Mouse (Mus musculus): Measurements from ENCODE around the gene Sgca.

Gene Sgca

DNA sequence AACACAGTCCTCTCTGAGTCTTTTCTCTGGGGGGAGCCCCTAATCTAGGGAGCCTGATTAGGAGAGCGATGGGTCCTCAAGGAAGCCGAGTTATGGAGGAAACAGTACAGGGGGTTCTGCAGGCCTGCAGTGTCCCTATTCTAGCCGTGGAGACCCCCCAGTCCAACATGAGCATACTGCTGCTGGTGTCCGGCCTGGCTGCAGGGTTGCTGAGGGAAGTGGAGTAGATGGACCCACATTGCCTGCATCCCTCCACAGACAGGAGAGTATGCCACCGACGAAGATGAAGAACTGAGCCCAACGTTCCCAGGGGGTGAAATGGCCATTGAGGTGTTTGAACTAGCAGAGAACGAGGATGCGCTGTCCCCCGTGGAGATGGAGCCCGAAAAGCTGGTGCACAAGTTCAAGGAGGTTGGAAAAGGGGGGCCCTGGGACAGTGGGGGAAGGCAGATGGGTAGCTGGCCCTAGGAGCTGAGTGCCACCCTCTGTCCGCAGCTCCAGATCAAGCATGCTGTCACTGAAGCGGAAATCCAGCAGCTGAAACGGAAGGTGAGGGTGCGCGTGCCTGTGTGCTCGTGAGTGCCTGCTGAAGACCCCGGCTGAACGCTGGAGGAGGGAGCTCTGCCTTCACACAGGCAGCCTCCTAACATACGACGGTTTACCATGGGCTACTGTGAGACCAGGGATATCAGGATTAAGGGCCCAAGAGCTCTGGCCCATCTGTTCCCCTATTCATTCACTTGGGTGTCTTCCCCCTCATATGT, 25.6 kb upstream of the Sgca start:
- DNase-seq (ENCODE audit: low spot score in 2 of 2) = no peak

DNA sequence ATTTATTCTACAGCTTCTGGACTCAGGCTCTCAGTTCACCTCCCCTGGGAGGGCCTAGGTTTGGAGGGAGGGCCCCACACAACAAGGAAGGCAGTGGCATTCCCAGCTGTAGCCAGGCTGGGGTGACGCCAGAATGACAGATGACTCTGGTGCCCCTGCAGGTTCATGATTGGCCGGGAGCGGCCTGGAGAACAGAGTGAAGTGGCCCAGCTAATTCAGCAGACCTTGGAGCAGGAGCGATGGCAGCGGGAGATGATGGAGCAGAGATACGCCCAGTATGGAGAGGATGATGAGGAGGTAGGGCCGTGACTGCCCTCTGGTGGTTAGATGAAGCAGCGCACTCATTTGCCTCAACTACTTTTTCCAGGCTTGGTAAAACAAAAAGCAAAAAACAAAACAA, 24.9 kb upstream of the Sgca start:
- DNase-seq (ENCODE audit: low spot score in 2 of 2) = peak; percentile 51 to 68

DNA sequence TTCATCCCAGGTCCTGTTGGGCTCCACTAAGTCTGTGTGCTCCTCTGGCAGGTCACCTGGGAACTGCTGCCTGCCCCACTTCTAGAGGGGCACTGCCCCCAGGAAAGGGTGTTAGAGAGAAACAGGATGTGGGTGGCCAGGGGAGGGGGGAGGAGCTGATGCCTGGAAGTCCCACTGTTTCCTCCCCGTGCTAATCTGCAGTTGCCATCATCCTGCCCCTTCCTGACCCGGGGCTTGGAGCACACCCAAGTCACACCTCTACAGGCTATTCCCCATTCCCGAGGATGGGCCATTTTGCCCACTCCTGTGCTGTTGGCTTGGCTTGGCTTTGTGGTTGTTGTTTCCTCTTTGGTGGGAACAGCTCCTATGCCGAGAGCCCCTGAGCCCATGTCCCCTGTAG, 24.4 kb upstream of the Sgca start:
- DNase-seq (ENCODE audit: low spot score in 2 of 2) = peak; percentile 60 to 63

GRCm38 (mm10) chr11:95000128-95000527, 24.0 kb upstream of the Sgca start:
- no peak for DNase-seq (ENCODE audit: low spot score in 2 of 2)

DNA sequence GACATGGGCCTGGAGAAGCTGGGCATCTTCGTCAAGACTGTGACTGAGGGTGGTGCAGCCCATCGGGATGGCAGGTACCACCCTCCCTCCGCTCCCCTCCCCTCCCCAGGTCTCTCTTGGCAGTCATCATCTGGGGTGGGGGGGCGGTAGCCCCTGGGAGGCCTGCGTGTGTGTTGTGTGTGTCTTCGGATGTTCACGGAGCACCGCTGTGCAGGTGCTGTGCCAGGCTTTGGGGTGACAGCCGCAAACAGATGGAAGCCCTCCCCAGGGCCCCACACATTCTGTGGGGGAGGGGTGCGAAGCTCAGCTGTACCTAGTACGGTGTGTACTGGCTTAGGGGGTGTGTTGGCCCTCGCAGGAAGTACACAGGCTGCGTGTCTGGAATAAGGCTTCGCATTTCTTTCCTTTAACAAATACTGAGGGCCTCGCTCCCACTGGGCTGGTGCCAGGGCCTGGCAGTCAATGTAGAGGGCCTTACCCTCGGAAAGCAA, 22.0 kb upstream of the Sgca start:
- DNase-seq (ENCODE audit: low spot score in 2 of 2) = peak in 1 of 2 experiments; percentile 56

DNA sequence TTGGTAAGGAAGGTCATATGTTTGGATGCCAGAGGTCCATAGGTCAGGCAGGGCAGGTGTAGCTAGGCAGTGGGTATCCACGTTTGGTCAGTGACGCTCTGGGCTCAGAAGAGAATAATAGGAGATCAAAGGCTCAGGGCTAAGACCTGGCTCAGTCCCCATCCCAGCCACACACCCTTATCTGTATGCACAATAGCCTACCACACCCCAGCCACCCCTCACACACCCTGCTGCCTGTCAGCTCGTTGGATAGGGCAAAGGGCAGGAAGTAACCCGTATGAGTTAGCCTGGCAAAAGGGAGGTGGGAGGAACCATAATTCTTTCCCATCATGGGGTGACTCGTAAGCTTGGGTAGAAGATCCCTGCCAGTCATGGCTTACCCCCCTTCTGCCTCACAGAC, 21.5 kb upstream of the Sgca start:
- peak; percentile 57 to 64 for DNase-seq (ENCODE audit: low spot score in 2 of 2)

DNA sequence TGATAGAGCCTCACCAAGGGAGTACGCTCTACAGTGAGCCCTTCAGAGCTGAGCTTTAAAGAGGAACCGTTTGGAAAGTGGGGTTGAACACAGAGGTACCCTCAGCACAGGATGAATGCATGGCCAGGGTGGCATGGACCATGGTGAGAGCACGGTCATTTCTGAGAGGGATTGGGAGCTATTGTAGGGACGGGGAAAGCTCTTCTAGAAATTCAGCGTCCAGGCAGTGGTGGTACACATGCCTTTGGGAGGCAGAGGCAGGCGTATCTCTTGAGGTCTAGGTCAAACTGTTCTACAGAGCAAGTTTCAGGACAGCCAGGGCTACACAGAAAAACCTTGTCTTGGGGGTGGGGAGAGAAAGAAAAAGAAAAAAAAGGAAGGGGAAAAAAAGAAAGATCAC, 20.9 kb upstream of the Sgca start:
- no peak for DNase-seq (ENCODE audit: low spot score in 2 of 2)

DNA sequence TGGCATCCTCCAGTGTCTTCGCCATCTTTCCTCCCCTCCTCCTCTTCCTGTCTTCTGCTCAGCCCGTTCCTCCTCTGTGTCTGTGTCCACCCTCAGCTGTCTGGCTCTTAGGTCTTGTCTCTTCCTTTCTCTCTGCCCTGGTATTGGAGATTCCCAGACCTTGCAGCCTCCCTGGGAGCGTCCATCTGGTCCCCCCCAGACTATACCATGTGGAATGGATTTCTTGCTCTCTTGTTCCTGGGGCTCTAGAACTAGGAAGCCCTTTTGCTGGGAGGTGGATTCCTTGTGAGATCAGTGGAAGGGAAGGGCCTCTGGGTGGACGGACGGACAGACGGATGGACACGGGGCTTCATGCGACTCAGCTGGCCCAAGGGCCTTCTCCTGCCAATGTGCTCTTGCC, 20.0 kb upstream of the Sgca start:
- no peak for DNase-seq (ENCODE audit: low spot score in 2 of 2)

- DNase-seq (ENCODE audit: low spot score in 2 of 2) = no peak
Measured at GRCm38 (mm10) chr11:94994947-94995772, 19.0 kb upstream of the Sgca start.

DNA sequence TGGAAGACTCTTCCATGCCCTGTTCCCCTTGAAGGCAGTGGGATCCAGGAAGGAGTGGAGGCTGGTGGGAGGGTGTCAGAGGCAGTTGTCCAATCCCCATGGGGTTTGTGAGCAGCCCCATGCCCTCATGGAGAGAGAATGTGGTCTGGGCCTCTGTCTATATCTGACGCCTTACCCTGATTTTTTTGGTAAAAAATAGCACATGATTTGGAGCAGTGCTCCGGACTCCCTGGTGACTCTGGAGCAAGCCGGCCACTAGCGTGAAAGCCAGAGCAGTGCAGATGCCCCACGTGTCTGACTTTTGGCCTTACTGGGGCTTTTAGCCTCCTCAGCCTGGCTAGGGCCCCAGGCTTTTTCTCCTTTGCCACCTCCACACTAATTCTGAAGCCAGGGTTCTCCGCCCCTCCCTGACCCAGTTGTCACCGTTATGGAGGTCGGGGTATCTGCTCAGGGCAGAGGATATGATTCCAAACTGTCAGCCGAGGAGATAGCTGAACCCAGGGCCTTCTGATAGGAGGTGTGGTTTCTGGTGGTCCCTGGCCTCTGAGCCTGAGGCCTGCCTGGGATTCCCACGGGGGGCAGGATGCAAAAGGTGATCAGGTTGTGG, 18.2 kb upstream of the Sgca start:
- no peak for DNase-seq (ENCODE audit: low spot score in 2 of 2)

GRCm38 (mm10) chr11:94992754-94993606, 16.9 kb upstream of the Sgca start:
- peak; percentile 45 to 61 for DNase-seq (ENCODE audit: low spot score in 2 of 2)

GRCm38 (mm10) chr11:94992480-94992753, 16.3 kb upstream of the Sgca start:
- no peak for DNase-seq (ENCODE audit: low spot score in 2 of 2)

- DNase-seq (ENCODE audit: low spot score in 2 of 2) = peak in 1 of 2 experiments; percentile 54
Measured at GRCm38 (mm10) chr11:94991641-94992479, 15.7 kb upstream of the Sgca start.

DNA sequence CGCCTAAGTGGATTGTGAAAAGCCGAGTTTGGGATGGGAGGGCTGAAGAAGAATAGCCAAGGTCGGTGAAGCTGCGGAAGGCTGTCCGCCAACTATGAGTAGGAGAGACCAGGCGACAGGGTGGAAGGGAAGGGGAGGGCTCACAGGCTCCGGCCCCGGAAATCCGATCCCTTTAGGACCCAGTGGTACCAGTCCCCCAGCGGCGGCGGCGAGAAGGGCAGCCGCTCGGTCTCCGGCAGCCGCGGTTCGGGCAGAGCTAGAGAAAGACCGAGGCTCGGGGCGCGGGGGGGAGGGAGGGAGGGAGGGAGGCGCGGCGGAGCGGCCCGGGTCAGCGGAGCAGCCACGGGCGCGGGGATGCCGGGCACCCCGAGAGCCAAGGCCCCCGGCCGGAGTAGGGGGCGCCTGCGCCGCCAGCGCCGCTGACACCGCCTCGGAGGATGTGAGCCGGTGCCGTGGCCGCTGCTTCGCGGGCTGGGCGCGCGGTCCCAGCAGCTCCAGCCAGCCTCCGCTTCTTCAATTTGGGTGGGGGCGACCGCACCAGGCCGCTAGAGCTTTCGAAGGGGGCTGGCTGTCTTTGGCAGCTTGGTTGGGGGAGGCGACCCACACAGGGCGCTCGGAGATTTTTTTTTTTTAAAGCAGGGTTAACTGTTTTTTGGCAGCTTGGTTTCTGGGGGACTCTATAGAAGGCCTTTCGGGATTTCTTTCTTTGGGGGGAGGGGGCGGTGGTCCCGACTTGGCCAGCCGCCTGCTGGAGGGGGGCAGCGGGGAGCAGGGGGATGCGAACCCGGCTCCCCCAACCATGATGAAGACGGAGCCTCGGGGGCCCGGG, 14.8 kb upstream of the Sgca start, which contains the start of gene Ppp1r9b:
Ppp1r9b (plus strand) TSS at position 287 of the 829 bp plus-strand sequence.
- DNase-seq (ENCODE audit: low spot score in 2 of 2) = peak; percentile 91 to 92

DNA sequence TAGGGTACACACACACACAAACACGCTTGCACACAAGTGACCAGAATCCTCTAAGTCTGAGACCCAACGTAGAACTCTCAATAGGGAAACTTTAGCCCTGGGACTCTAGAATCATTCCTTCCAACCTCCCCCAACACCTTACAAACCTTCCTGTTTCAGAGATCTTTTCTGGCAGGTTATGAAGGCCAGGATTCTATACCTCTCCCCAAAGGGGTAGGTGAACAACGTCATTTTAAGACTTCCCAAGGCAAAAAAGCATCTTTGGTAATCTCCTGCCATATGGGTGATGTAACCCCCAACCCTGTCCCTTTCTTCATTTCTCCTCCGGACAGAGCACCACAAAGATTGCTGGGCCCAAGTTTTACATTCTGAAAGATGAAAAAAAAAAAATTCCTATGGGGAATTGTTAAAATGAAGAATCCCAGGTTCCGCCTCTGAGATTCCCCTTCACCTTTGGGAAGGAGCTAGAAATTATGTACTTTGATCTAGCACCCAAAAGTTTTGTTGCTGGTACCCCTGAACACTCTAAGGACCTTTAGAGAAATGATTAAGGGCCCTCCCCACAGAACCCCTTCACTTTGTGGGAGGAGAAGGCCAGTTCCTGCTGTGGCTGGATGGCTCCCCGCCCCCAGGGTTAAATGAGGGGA, 14.1 kb upstream of the Sgca start:
- no peak for DNase-seq (ENCODE audit: low spot score in 2 of 2)

- peak; percentile 80 to 81 for DNase-seq (ENCODE audit: low spot score in 2 of 2)
Measured at GRCm38 (mm10) chr11:94989562-94990017, 13.5 kb upstream of the Sgca start.

GRCm38 (mm10) chr11:94988780-94989561, 12.8 kb upstream of the Sgca start:
- DNase-seq (ENCODE audit: low spot score in 2 of 2) = no peak

DNA sequence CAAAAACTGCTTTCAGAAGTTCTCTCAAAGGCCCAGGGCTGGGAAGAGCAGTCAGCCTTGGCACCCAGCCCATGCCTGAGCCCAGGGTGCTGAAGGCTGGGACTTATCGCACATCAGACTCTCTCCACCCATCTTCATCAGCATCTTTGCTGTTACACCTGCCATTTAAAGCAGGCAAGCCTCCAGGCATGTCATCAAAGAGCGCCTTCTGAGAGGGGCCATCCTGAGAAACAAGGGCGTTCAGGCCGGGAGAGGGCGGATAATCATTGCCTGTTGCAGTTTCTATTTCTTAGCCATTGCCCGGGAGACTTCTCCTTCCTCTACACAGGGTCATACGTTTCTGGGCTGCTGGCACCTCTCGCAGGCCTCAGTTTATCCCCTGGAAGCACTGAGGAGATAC, 11.7 kb upstream of the Sgca start:
- DNase-seq (ENCODE audit: low spot score in 2 of 2) = no peak
